Mouse (Mus musculus): ENCODE results near the gene Atg4d.
"Not testable (repeated sequence)": the region's sequence is repeated elsewhere in the genome, so short reads cannot be mapped to it uniquely, and the experiment has no call there.

Gene Atg4d

GRCm38 (mm10) chr9:21275013-21275710, 10.1 kb downstream of the Atg4d start:
- no peak for DNase-seq

- no peak for DNase-seq
Measured at GRCm38 (mm10) chr9:21275727-21276126, 10.6 kb downstream of the Atg4d start.

- no peak for DNase-seq
Measured at GRCm38 (mm10) chr9:21276307-21276706, 11.2 kb downstream of the Atg4d start.

DNA sequence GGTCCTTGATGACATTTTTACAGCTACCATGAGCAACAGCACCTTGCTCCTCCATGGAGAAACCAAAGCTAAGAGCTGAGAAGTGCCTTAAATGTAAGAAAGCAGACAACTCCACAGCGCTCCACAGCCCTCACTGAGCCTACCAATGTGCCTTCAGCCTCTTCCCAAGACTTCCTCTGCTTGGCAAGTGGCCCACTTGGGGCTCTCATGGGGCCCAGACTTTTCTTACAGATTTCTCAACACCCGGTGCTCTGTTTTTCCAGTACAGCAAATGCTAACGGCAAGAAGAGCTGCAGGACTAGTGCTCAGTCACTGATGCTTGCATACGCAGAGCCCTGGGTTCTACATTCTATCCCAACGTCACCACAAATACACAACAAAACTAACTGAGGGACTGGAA, 12.7 kb downstream of the Atg4d start:
- DNase-seq: no peak

GRCm38 (mm10) chr9:21283591-21283990, 18.5 kb downstream of the Atg4d start:
- no peak for DNase-seq

GRCm38 (mm10) chr9:21283994-21284393, 18.9 kb downstream of the Atg4d start:
- no peak for DNase-seq

GRCm38 (mm10) chr9:21286753-21287152, 21.7 kb downstream of the Atg4d start:
- DNase-seq: no peak

GRCm38 (mm10) chr9:21287571-21288402, 22.7 kb downstream of the Atg4d start, which contains the start of gene Kri1:
Kri1 (minus strand) TSS chr9:21287969.
- peak; percentile 99 for DNase-seq

- peak; percentile 76 for DNase-seq
Measured at GRCm38 (mm10) chr9:21288404-21289336, 23.6 kb downstream of the Atg4d start.

GRCm38 (mm10) chr9:21289337-21289671, 24.2 kb downstream of the Atg4d start:
- peak; percentile 36 for DNase-seq

DNA sequence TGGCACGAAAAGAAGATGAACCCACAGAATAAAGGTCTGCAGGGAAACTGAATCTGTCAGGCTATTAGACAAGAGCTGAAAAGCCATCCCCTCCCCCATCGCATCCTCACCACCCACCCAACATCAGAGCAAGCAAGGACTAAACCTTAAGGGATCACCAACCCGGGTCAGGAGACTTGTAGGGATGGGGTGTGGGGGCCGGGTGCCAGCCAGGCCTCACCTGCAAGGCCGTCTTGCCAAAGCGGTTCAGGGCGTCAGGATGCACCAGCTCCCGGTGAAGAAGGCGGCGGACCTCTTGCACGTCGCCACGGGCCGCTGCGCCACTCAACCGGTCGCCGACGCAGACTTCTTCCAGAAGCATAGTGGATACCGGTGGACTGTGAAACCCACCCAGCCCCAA, 25.5 kb downstream of the Atg4d start:
- DNase-seq: peak; percentile 81

DNA sequence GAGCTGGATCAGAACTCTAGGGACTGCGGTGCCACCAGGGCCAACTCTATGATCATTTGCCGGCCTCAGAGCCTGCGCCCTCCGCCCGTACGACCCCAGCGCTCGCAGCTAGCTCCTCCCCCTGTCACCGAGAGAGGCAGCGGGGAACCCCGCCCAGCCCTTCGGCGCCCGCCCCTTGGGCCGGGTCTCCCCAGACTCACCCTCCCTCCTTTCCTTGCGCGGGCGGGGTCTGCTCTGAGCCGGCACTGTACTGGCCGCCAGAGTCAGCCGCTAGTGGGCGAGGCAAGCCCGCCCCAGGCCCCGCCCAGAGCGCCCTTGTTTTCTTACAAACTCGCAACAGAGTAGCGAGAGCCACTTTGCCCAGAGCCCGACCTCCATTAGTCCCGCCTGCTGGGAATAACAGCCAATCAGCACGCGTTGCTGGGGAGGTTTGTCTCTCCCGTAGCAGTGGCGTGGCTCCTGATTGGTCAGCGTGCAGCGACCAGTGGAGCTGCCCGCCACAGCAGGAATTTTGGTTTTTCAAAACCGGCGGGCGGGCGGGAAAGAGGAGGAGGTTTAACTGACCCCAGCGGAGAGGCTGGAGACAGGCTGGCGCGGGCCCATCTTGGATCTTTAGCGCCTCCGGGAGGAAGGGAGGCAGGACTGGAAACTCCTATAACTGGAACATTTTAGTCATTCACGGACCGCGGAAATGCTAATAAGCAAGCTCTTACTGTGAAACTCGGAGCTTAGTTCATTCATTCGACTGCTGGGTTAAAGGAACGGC, 26.1 kb downstream of the Atg4d start, which contains the start of gene Cdkn2d:
Gene Cdkn2d (minus strand): TSS at position 386 of the 766 bp plus-strand sequence.
- DNase-seq: peak; percentile 100

GRCm38 (mm10) chr9:21291868-21292267, 26.8 kb downstream of the Atg4d start:
- DNase-seq: not testable (repeated sequence)

DNA sequence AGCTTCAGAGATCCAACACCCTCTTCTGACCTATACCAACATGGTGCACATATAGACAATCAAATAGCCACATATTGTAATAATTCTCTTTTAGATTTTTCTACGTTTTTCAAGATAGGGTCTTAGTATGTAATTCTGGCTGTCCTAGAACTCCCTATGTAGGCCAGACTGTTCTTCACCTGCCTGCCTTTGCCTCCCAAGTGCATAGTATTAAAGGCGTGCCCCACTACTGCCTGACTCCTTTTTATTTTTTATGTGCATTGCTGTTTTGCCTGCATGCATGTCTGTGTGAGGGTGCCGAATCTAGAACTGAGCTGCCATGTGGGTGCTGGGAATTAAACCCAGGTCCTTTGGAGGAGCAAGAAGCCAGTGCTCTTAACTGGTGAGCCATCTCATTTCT, 27.2 kb downstream of the Atg4d start:
- no peak for DNase-seq

- DNase-seq: no peak
Measured at GRCm38 (mm10) chr9:21299014-21299413, 33.9 kb downstream of the Atg4d start.

DNA sequence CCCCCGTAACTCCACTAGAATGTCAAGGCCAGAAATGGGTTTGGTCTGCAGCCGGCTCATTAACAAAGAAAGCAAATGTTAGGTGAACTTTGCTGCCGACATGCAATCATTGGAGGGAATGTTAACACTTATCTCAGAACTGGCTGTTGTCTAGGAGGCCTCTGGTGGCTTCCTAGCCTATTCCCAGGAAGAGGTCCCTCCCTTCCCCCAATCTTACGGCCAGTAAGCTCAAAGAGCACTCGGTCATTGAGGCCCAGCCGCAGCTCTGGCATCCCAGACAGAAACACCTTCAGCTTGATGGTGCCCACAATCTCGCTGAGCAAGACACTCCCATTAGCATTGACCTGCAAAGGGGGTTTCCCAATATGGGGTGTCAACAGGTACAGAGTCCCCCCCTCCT, 40.0 kb downstream of the Atg4d start:
- no peak for DNase-seq

DNA sequence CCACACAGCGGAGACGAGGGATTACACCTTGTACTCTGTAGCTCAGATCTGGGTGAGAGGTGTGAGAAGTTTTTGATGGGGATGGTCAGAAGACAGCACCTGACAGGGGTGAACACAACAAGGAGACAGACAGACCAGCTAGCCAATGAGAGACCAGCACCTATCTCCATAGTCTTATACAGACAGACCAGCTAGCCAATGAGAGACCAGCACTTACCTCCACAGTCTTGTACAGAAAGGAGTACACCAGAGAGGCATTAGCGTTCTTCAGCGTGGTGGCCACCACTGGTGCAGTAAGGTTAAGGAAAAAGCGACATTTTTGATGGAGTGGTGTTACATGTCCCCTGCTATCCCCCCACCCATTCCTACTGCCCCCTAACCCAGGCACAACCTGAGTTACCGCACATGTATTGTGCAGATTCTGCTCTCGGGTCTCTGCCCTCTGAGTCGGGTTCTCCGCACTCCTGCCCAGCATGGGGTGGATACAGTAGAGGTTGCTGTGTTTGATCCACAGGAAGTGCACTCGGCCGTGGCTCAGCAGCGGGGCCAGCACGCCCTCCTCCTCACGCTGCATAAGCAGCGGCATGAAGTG, 44.2 kb downstream of the Atg4d start:
- DNase-seq: no peak

GRCm38 (mm10) chr9:21311695-21312094, 46.6 kb downstream of the Atg4d start:
- no peak for DNase-seq

DNA sequence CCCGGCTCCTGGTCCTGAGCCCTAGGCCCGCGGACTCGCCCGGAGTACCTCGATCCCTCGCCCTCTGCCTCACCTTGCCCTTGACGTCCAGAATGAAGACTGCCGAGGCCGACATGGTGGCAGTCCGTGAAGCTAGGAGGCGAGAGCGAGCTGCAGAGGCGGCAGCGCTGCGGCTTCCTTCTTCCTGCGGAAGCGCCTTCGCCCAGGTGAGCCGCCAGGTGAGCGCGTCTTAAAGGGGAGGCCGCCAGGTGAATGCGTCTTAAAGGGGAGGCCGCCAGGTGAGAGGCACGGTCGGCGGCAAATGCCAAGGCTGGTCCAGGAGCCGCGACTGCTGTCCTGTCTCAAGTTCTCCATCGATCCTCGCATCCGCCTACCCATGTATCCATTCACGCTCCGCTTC, 47.0 kb downstream of the Atg4d start, which contains the start of gene Ap1m2:
Gene Ap1m2 (minus strand): TSS at position 204 of the 400 bp plus-strand sequence.
- no peak for DNase-seq

- DNase-seq: peak; percentile 93
Measured at GRCm38 (mm10) chr9:21313394-21313793, 48.3 kb downstream of the Atg4d start.

DNA sequence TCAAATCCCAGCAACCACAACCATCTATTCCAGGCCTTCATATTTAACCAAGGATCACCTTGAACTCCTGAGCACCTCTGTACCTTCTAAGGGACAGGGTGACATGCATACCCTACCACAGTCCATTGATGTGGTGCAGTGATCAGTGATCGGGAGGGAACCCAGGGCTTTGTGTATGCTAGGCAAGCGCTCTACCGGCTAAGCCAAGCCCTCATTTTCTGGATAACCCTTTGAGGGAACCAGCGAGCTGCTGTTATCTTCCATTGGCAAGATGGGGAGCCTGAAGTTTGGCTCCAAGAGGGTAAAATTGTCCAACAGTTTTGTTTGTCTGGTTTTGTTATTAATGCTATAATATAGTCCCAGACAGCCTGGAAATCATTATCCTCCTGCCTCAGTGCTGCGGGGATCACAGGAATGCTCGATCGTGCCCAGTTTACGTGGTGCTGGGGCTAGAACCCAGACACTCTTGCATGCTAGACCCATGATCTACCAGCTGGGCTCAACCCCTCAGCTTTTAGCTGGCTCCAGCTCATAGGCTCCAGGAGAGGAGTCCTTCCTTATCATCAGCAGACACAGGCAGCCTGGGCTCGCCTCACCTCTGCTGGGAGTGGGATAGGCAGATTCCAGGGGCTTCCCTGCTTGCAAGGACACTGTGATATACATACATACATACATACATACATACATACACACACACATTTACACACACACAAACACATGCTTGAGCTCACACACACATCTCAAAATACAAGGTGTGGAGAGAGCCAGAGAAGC, 49.5 kb downstream of the Atg4d start:
- no peak for DNase-seq

Data from thymus, postnatal 14 days (tissue).